Mouse (Mus musculus) ES-Bruce4 (cell line): Measurements from ENCODE around the gene Gm17720. TPM values are rescaled to one million over a fixed set of nuclear protein-coding genes. Genes with fewer than 3 reads are reported as not detected.

Experiments used
- H3K27ac ChIP-seq: 2 replicates; pipeline ENCODE4 v1.5.1; 2012; ENCODE audit warnings: low read length, inconsistent platforms; ENCODE audit not compliant: insufficient read depth
- H3K27me3 ChIP-seq: 2 replicates; pipeline ENCODE4 v1.6.1; 2012; ENCODE audit warnings: mild to moderate bottlenecking, low read length, inconsistent platforms; ENCODE audit not compliant: control insufficient read depth, poor library complexity, insufficient read depth, severe bottlenecking
- H3K36me3 ChIP-seq: 2 replicates; pipeline ENCODE4 v1.6.1; 2012; ENCODE audit warnings: inconsistent platforms, mild to moderate bottlenecking, low read length, moderate library complexity; ENCODE audit not compliant: control insufficient read depth, poor library complexity, insufficient read depth, severe bottlenecking
- H3K4me1 ChIP-seq: one replicate; pipeline ENCODE4 v1.8.1; 2011; ENCODE audit warnings: low read length; ENCODE audit not compliant: control insufficient read depth, insufficient read depth
- H3K4me3 ChIP-seq: 2 replicates; pipeline ENCODE4 v1.5.1; 2011; ENCODE audit warnings: low read depth, mild to moderate bottlenecking, low read length
- H3K9ac ChIP-seq: 2 replicates; pipeline ENCODE4 v1.6.1; 2012; ENCODE audit warnings: low read depth, mild to moderate bottlenecking, inconsistent platforms; ENCODE audit not compliant: poor library complexity, severe bottlenecking
- H3K9me3 ChIP-seq: replicated peaks from 2 replicates; pipeline ENCODE4 v1.6.1; 2012; ENCODE audit warnings: mild to moderate bottlenecking, low read length, inconsistent platforms; ENCODE audit not compliant: control insufficient read depth, poor library complexity, insufficient read depth, severe bottlenecking
- CTCF ChIP-seq: IDR thresholded peaks from one replicate; pipeline ENCODE4 v1.8.1; 2011; ENCODE audit warnings: low read depth, low read length
- EP300 ChIP-seq: IDR thresholded peaks from 2 replicates; pipeline ENCODE4 v1.6.1; 2011; ENCODE audit warnings: low read depth, low read length; ENCODE audit not compliant: insufficient read depth
- POLR2A ChIP-seq: IDR thresholded peaks from one replicate; pipeline ENCODE4 v1.8.1; 2011; ENCODE audit warnings: low read length; ENCODE audit not compliant: insufficient read depth
- polyA plus RNA-seq: library from polyadenylated mRNA; stranded (reverse); fragments of >200 nt; gene quantifications from 2 replicates; pipeline ENCODE4 v1.2.4, GENCODE M21; 2011; ENCODE audit warnings: low read depth; ENCODE audit not compliant: missing spikeins, insufficient read depth, insufficient read length

Gm17720 gene
- polyA plus RNA-seq, 1 experiment: not detected

DNA sequence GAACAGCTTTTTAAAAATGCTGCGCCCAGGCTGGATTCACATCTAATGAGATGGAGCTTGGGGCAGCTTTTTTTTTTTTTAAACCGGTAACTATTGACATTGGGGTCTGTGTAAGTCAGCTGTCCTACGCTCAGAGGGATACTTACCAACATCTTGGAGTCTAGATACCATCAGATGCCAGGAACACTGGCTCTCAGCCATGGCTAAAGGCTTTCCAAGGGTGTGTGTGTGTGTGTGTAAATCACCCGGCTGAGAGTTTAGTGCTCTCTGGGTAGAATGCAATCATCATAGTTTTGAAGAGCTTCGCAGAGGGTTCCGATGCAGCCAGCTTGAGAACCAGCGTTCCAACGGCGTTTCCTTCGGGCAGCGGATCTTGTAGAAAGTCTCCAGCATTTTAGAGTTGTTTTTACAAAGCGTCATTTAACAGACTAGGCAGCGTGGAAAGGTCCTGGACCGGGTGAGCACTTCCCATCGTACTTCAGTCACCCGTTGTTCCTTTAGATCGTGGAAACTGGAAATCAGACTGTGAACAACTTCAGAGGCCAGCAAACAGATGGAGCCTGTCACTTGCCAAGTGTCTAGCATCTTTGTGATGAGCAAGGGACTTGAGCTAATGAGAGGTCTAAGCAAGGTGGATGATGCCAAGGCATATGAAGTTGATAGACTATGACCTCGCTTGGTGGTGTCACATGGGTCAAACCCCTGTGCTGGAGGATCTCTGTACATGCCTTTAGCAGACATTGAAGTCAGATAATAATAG, 37.8 kb downstream of the Gm17720 start:
- Histone ChIP-seq H3K4me3 (no peak overlapping the region), H3K27me3 (no peaks in the 10 kb centered on the region), H3K9ac (no peak overlapping the region), H3K4me1 (no peaks in the 10 kb centered on the region), H3K27ac (no peak overlapping the region), H3K9me3 (peaks cover 8% of the 10 kb centered on the region), H3K36me3 (no peaks in the 10 kb centered on the region)
- no peak for TF ChIP-seq POLR2A
- no peak for TF ChIP-seq EP300
- TF ChIP-seq CTCF: no peak

DNA sequence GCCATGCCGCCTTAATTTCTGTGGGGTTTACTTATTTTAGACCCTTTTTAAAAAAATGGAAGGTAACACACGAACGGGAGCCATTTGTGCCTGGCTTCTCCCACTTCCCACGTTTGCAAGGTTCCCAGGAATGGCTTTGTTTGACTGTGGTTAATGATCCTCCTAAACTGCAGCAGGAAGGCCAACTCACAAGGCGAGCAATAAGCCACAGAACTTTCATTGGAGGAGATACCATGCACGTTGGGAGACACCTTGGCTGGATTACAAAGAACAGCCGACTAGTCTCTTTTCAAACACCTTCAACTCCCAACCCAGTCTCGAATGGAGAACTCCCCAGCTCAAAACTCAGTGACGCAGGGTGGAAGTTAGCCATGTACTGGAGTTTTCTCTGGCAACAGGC, 38.4 kb downstream of the Gm17720 start:
- Histone ChIP-seq H3K27ac (no peak overlapping the region), H3K4me3 (no peak overlapping the region), H3K9ac (no peak overlapping the region), H3K9me3 (peaks cover 8% of the 10 kb centered on the region), H3K36me3 (no peaks in the 10 kb centered on the region), H3K27me3 (no peaks in the 10 kb centered on the region), H3K4me1 (no peaks in the 10 kb centered on the region)
- no peak for TF ChIP-seq EP300
- no peak for TF ChIP-seq POLR2A
- no peak for TF ChIP-seq CTCF

GRCm38 (mm10) chr8:110058207-110058606, 44.3 kb downstream of the Gm17720 start:
- Histone ChIP-seq H3K9ac (no peak overlapping the region), H3K27me3 (no peaks in the 10 kb centered on the region), H3K4me1 (no peaks in the 10 kb centered on the region), H3K4me3 (no peak overlapping the region), H3K27ac (no peak overlapping the region), H3K9me3 (peaks cover 8% of the 10 kb centered on the region), H3K36me3 (no peaks in the 10 kb centered on the region)
- TF ChIP-seq CTCF: no peak
- TF ChIP-seq EP300: no peak
- no peak for TF ChIP-seq POLR2A

DNA sequence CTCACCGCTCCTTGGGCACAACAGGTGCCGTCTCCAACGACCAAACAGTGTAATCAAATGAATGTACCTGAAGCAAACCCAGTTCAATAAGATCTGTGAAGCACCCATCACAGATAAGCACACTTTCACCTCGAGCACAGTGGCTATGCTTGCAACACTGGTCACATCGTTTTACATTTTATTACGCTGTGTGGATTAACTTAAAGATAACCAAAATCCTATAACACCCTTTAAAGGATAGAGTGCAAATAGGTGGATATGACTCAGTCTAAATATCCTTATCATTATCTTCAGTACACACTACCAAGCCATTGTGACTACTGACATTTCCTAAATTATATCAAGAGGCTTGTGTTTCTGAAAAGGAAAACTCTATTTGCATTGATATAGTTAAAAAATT, 51.3 kb downstream of the Gm17720 start:
- Histone ChIP-seq H3K36me3 (no peaks in the 10 kb centered on the region), H3K9ac (no peak overlapping the region), H3K27ac (no peak overlapping the region), H3K4me1 (no peaks in the 10 kb centered on the region), H3K9me3 (no peaks in the 10 kb centered on the region), H3K4me3 (no peak overlapping the region), H3K27me3 (no peaks in the 10 kb centered on the region; the same call in 1 of the 2 replicates)
- TF ChIP-seq CTCF (no peak), EP300 (no peak), POLR2A (no peak)

GRCm38 (mm10) chr8:110040509-110040908, 62.0 kb downstream of the Gm17720 start:
- H3K36me3 ChIP-seq: no peaks in the 10 kb centered on the region
- peaks cover 3% of the 10 kb centered on the region; the same call in 1 of the 2 replicates for H3K27me3 ChIP-seq
- H3K4me1 ChIP-seq: no peaks in the 10 kb centered on the region
- no peak overlapping the region for H3K9ac ChIP-seq
- H3K9me3 ChIP-seq: no peaks in the 10 kb centered on the region; the same call in 1 of the 2 replicates
- no peak overlapping the region for H3K27ac ChIP-seq
- TF ChIP-seq EP300: no peak
- H3K4me3 ChIP-seq: no peak overlapping the region

- no peaks in the 10 kb centered on the region; the same call in 1 of the 2 replicates for H3K9me3 ChIP-seq
- TF ChIP-seq CTCF: no peak
- TF ChIP-seq EP300: no peak
- TF ChIP-seq POLR2A: no peak
- no peak within 1 kb of the TSS for H3K4me3 ChIP-seq
- peaks cover 3% of the 10 kb centered on the region; the same call in 1 of the 2 replicates for H3K27me3 ChIP-seq
- no peak within 1 kb of the TSS for H3K27ac ChIP-seq
- no peak within 1 kb of the TSS for H3K9ac ChIP-seq
- no peaks in the 10 kb centered on the region for H3K36me3 ChIP-seq
- H3K4me1 ChIP-seq: no peaks in the 10 kb centered on the region
These were observed 62.9 kb downstream of the Gm17720 start, which contains the start of gene Chst4 for GRCm38 (mm10) chr8:110039659-110040058. TSS of gene Chst4 (minus strand) at chr8:110039740.
